Mouse (Mus musculus): ENCODE data around the gene Lrrc4b. TPM values are rescaled to one million over a fixed set of nuclear protein-coding genes. Genes with fewer than 3 reads are reported as not detected.

Gene Lrrc4b
- 0.35 TPM for polyA plus RNA-seq (2014; fragmentation: Illumina TruSeq; extraction: RNeasy Lipid Tissue Mini Kit (QIAGEN cat#74804); ENCODE audit: low read depth, low replicate concordance)

GRCm38 (mm10) chr7:44428968-44429521 lies at the start of gene Lrrc4b:
Gene Lrrc4b, plus strand, starts transcription at chr7:44429018.

GRCm38 (mm10) chr7:44383980-44384715 lies 44.7 kb upstream of the Lrrc4b start, which contains the start of gene Syt3:
Gene Syt3, plus strand, starts transcription at chr7:44384102.

GRCm38 (mm10) chr7:44385720-44386119 lies 43.1 kb upstream of the Lrrc4b start, which contains the start of gene 1700008O03Rik:
Gene 1700008O03Rik, minus strand, starts transcription at chr7:44385820.

GRCm38 (mm10) chr7:44465111-44465510 lies 36.3 kb downstream of the Lrrc4b start, which contains the start of gene Aspdh:
Gene Aspdh, plus strand, starts transcription at chr7:44465391.

GRCm38 (mm10) chr7:44467811-44468411 lies 39.1 kb downstream of the Lrrc4b start, which contains the start of gene Josd2:
Gene Josd2, plus strand, starts transcription at chr7:44467980.

GRCm38 (mm10) chr7:44495992-44496770 lies 67.4 kb downstream of the Lrrc4b start, which contains the start of the genes Emc10 and Fam71e1:
Gene Emc10, minus strand, starts transcription at chr7:44496529.
Gene Fam71e1, plus strand, starts transcription at chr7:44496581.

Other genes starting within 250 kb of the Lrrc4b start
- gene Klk1b24, start 240.8 kb upstream of the Lrrc4b start, polyA plus RNA-seq (2014; fragmentation: Illumina TruSeq; extraction: RNeasy Lipid Tissue Mini Kit (QIAGEN cat#74804); ENCODE audit: low read depth, low replicate concordance), result not detected
- gene Klk1b3, start 230.8 kb upstream of the Lrrc4b start, polyA plus RNA-seq (2014; fragmentation: Illumina TruSeq; extraction: RNeasy Lipid Tissue Mini Kit (QIAGEN cat#74804); ENCODE audit: low read depth, low replicate concordance), result not detected
- not detected for gene Klk1b4, start 221.6 kb upstream of the Lrrc4b start, polyA plus RNA-seq (2014; fragmentation: Illumina TruSeq; extraction: RNeasy Lipid Tissue Mini Kit (QIAGEN cat#74804); ENCODE audit: low read depth, low replicate concordance)
- gene Klk1b5, start 213.1 kb upstream of the Lrrc4b start, polyA plus RNA-seq (2014; fragmentation: Illumina TruSeq; extraction: RNeasy Lipid Tissue Mini Kit (QIAGEN cat#74804); ENCODE audit: low read depth, low replicate concordance), result not detected
- not detected for gene Klk1, start 203.7 kb upstream of the Lrrc4b start, polyA plus RNA-seq (2014; fragmentation: Illumina TruSeq; extraction: RNeasy Lipid Tissue Mini Kit (QIAGEN cat#74804); ENCODE audit: low read depth, low replicate concordance)
- not detected for gene Gm36864, start 192.8 kb upstream of the Lrrc4b start, polyA plus RNA-seq (2014; fragmentation: Illumina TruSeq; extraction: RNeasy Lipid Tissue Mini Kit (QIAGEN cat#74804); ENCODE audit: low read depth, low replicate concordance)
- gene 1700028J19Rik, start 182.3 kb upstream of the Lrrc4b start, polyA plus RNA-seq (2014; fragmentation: Illumina TruSeq; extraction: RNeasy Lipid Tissue Mini Kit (QIAGEN cat#74804); ENCODE audit: low read depth, low replicate concordance), result not detected
- gene 2410002F23Rik, start 182.3 kb upstream of the Lrrc4b start, polyA plus RNA-seq (2014; fragmentation: Illumina TruSeq; extraction: RNeasy Lipid Tissue Mini Kit (QIAGEN cat#74804); ENCODE audit: low read depth, low replicate concordance), result 57.7 TPM
- gene Acp4, start 171.6 kb upstream of the Lrrc4b start, polyA plus RNA-seq (2014; fragmentation: Illumina TruSeq; extraction: RNeasy Lipid Tissue Mini Kit (QIAGEN cat#74804); ENCODE audit: low read depth, low replicate concordance), result not detected
- not detected for gene Gm15517, start 167.6 kb upstream of the Lrrc4b start, polyA plus RNA-seq (2014; fragmentation: Illumina TruSeq; extraction: RNeasy Lipid Tissue Mini Kit (QIAGEN cat#74804); ENCODE audit: low read depth, low replicate concordance)
- 3.7 TPM for gene Clec11a, start 122.1 kb upstream of the Lrrc4b start, polyA plus RNA-seq (2014; fragmentation: Illumina TruSeq; extraction: RNeasy Lipid Tissue Mini Kit (QIAGEN cat#74804); ENCODE audit: low read depth, low replicate concordance)
- 0.12 TPM for gene Shank1, start 118.8 kb upstream of the Lrrc4b start, polyA plus RNA-seq (2014; fragmentation: Illumina TruSeq; extraction: RNeasy Lipid Tissue Mini Kit (QIAGEN cat#74804); ENCODE audit: low read depth, low replicate concordance)
- not detected for gene Syt3, start 44.9 kb upstream of the Lrrc4b start, polyA plus RNA-seq (2014; fragmentation: Illumina TruSeq; extraction: RNeasy Lipid Tissue Mini Kit (QIAGEN cat#74804); ENCODE audit: low read depth, low replicate concordance)
- gene 1700008O03Rik, start 43.2 kb upstream of the Lrrc4b start, polyA plus RNA-seq (2014; fragmentation: Illumina TruSeq; extraction: RNeasy Lipid Tissue Mini Kit (QIAGEN cat#74804); ENCODE audit: low read depth, low replicate concordance), result not detected
- gene Aspdh, start 36.4 kb downstream of the Lrrc4b start, polyA plus RNA-seq (2014; fragmentation: Illumina TruSeq; extraction: RNeasy Lipid Tissue Mini Kit (QIAGEN cat#74804); ENCODE audit: low read depth, low replicate concordance), result not detected
- 1.7 TPM for gene Josd2, start 39.0 kb downstream of the Lrrc4b start, polyA plus RNA-seq (2014; fragmentation: Illumina TruSeq; extraction: RNeasy Lipid Tissue Mini Kit (QIAGEN cat#74804); ENCODE audit: low read depth, low replicate concordance)
- 1.6 TPM for gene Emc10, start 67.5 kb downstream of the Lrrc4b start, polyA plus RNA-seq (2014; fragmentation: Illumina TruSeq; extraction: RNeasy Lipid Tissue Mini Kit (QIAGEN cat#74804); ENCODE audit: low read depth, low replicate concordance)
- gene Fam71e1, start 67.6 kb downstream of the Lrrc4b start, polyA plus RNA-seq (2014; fragmentation: Illumina TruSeq; extraction: RNeasy Lipid Tissue Mini Kit (QIAGEN cat#74804); ENCODE audit: low read depth, low replicate concordance), result not detected
- 1.4 TPM for gene Mybpc2, start 95.6 kb downstream of the Lrrc4b start, polyA plus RNA-seq (2014; fragmentation: Illumina TruSeq; extraction: RNeasy Lipid Tissue Mini Kit (QIAGEN cat#74804); ENCODE audit: low read depth, low replicate concordance)
- not detected for gene Spib, start 103.1 kb downstream of the Lrrc4b start, polyA plus RNA-seq (2014; fragmentation: Illumina TruSeq; extraction: RNeasy Lipid Tissue Mini Kit (QIAGEN cat#74804); ENCODE audit: low read depth, low replicate concordance)
- not detected for gene Pold1, start 119.8 kb downstream of the Lrrc4b start, polyA plus RNA-seq (2014; fragmentation: Illumina TruSeq; extraction: RNeasy Lipid Tissue Mini Kit (QIAGEN cat#74804); ENCODE audit: low read depth, low replicate concordance)
- gene Nr1h2, start 124.9 kb downstream of the Lrrc4b start, polyA plus RNA-seq (2014; fragmentation: Illumina TruSeq; extraction: RNeasy Lipid Tissue Mini Kit (QIAGEN cat#74804); ENCODE audit: low read depth, low replicate concordance), result 3.0 TPM
- not detected for gene Napsa, start 143.4 kb downstream of the Lrrc4b start, polyA plus RNA-seq (2014; fragmentation: Illumina TruSeq; extraction: RNeasy Lipid Tissue Mini Kit (QIAGEN cat#74804); ENCODE audit: low read depth, low replicate concordance)
- 1.1 TPM for gene Kcnc3, start 161.6 kb downstream of the Lrrc4b start, polyA plus RNA-seq (2014; fragmentation: Illumina TruSeq; extraction: RNeasy Lipid Tissue Mini Kit (QIAGEN cat#74804); ENCODE audit: low read depth, low replicate concordance)
- not detected for gene Myh14, start 241.8 kb downstream of the Lrrc4b start, polyA plus RNA-seq (2014; fragmentation: Illumina TruSeq; extraction: RNeasy Lipid Tissue Mini Kit (QIAGEN cat#74804); ENCODE audit: low read depth, low replicate concordance)

All from adrenal gland, adult 10 weeks (tissue).